Mouse (Mus musculus) fat pad, adult 2 months (tissue): ENCODE results near the gene Cx3cr1.

Experiments used
- DNase-seq: peaks from one replicate; pipeline ENCODE4 v3.0.0-alpha.2; 2011; ENCODE audit warnings: low read depth, low spot score; ENCODE audit errors: extremely low read depth

The Cx3cr1 gene

DNA sequence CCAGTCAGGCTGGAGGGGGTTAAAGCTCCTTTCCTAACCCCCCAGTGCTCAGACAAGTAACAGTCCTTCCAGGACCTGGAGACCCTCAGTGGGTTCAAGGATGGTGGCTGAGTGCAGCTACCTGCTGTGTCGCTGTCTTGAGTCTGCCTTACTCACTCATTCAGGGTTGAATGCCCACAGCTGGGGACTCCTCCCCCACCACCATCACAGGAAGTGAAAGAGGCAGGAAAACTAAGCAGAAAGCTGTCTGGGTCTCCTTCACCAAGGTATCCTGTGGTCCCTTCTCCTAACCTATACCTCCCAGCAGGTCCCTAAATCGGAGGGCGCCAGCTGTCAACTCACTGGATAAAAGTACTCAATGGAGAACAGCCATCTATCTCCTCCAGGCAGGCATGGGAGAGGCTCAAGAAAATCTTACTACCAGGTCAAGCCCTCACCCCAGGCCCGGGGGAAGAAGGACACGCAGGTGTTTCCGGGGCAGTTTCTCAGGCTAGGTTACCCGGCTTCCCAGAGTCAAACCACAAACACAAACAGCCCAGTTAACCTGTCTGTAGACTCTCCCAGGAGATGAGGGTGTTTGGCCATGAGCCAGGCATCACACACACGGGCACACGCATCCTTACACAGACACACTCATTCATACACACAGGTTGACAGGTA is 91.4 kb downstream of the Cx3cr1 start:
- no peak for DNase-seq

DNA sequence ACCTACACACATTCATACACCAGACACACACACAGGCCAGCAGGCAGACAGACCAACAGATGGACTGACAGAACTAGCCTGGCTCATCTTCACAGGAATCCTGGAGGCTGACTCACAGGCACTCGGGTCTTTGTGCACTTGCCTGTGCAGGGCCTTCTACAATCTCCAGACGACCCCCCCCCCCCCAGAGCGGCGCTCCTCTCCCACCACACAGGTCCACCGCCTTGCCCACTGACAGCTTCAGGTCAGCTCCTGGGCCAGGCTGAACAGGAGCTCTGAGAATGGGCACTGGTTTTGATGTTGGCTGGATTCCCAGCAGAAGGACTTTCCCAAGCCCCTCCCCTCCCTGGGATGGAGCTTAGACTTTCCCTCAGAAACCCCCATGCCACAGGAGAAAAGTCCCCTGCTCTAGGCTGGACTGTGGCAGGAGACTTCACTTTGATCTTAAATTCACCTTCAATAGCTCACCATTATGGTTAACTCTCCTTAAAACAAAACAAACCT is 92.1 kb downstream of the Cx3cr1 start:
- DNase-seq = no peak

DNA sequence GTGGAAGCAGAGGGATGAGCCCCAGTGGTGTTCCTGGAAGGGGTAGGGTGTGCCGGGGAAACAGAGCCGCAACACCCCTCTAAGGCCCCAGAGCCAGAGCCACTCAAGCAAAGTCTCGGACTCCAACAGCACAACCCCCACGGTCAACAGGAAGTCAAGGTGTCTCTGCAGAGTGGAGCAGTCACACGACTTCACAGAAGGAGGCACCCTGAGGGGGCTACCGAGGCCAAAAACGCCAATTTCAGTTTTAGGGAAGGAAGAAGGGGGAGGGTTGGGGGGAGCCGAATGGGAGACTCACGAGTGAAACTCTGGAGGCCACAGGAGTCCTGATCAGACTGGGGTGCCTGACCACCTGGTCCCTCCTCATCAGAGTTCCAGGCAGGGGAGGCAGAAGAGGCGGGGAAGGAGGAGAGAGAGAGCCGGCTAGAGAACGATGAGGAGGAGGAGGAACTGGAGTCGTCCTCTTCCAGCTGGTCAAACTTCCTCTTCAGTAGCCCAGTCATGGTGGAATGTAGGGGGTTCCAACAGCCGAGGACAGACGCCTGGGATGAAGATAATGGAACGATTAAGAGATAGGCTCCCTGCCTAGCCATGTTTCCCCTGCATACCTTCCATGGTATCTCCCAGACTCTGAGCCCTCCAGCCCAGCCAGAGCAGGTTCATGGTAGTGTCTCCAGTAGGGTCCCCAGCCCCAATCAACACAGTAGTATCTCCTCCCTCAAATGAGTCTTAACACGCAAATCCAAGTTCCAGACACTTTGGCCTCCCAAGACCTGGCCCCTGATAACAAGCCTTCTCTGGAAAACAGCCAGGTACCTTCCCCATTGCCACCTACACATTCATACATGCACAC is 92.7 kb downstream of the Cx3cr1 start:
- DNase-seq = no peak

- no peak for DNase-seq
These were observed 94.4 kb downstream of the Cx3cr1 start for GRCm38 (mm10) chr9:119975286-119975685.

GRCm38 (mm10) chr9:119974609-119975008 is 95.1 kb downstream of the Cx3cr1 start:
- DNase-seq = no peak

GRCm38 (mm10) chr9:119973869-119974520 is 95.7 kb downstream of the Cx3cr1 start:
- DNase-seq = no peak

- DNase-seq = no peak
These were observed 96.4 kb downstream of the Cx3cr1 start for GRCm38 (mm10) chr9:119973281-119973680.

DNA sequence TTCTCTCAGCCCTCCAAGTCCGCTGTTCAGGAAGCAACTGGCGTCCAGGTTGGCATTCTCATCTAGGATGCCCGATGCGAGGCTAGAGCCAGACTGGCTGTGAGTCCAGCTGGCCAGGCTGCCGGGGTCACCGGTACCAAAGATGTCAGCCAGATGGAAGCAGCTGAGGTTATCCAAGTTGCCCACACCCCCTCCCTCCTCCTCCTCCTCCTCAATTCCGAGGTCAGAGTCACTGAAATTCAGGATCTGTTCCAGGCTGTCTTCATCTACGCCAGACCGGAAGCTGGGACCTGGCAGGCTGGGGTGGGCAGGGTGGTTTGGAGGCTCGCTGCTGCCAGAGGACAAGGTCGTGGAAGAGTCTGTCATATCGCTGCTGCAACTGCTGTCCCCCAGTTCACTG is 97.1 kb downstream of the Cx3cr1 start:
- DNase-seq = no peak

- DNase-seq = no peak
These were observed 97.5 kb downstream of the Cx3cr1 start for GRCm38 (mm10) chr9:119972166-119972565.

DNA sequence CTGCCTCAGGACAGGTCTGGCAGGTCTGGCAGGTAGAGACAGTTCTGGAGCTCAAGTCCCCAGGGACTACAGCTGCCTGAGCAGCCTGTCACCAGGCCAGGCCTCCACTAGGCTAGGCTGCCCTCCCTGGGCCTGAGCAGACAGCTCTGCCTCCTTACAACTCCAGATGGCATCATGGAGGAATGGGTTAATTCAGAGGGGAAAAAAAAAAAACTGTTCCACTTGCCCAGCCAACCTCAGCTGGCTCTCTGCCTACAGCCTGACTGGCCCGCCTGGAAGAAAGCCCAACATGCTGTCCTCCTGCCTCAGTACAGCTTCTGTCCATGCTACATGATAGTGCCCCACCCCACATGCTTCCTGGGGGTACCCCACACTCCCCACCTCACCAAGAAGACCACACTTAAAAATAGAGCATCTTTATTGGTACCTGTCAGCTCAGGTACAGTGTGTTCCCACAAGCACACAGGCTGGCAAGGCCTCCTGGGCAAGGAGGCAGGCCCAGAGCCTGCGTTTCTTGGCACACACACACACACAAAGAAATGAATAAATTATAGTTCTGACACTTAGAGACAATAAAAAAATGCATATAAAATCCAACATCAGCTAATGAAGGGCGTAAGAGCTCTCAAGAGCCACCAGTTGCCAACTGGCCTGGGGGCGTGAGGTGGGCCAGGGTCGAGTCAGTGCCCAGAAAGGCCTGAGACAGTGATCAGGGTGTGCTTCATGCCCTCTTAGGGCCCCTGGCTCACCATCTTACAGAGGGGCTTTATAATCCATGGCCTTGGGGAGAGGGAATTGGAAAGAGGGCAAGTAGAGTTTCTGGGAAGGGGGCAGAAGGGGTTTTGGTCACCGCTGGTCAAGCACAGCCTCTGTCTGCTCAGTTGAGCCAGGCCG is 98.7 kb downstream of the Cx3cr1 start:
- DNase-seq = no peak

DNA sequence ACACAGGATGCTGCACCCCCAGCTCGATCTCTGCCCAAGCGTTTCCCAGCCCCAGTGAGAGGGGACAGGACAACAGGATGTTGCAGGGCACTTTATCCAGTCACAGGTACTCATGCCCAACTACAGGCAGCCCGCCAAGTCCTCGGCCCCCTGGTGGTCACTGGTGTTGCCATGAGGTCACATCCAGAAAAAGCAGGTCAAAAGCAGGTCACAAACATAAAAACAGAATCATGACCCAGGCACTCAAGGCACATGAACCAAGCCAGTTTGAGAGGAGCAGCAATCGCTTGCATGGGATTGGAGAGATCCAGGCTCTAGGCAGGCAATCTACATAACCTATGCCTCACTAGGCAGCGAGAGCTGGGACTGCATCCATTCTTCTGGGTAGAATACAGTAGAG is 99.5 kb downstream of the Cx3cr1 start:
- no peak for DNase-seq

GRCm38 (mm10) chr9:119969811-119970210 is 99.9 kb downstream of the Cx3cr1 start:
- no peak for DNase-seq

DNA sequence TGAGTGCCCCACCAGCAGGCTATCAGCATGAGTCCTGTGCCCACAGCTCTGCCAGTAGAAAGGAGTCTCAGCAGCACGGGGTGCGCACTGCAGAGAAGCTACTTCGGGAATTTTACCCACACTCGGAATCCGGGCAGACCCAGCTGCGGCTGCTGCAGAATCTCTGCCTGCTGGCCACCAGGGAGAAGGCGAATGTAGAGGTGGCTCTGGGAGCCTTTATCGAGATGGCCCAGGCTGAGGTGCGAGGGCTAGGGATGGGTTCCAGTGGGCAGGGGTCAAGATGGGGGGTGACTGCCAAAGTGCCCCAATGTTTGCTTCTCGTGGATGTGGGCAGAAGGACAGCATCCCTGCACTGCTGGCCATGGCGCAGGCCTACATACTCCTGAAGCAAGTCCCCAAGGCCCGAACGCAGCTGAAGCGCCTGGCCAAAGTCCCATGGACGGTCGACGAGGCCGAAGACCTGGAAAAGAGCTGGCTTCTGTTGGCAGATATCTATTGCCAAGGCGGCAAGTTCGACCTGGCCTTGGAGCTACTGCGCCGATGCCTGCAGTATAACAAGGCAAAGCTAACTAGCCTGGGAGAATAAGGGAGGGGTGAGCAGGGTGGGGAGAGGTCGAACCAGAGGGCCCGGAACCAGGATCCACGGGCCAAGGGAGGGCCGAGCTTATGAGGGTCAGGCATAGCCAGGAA is 103.3 kb downstream of the Cx3cr1 start:
- DNase-seq = no peak

DNA sequence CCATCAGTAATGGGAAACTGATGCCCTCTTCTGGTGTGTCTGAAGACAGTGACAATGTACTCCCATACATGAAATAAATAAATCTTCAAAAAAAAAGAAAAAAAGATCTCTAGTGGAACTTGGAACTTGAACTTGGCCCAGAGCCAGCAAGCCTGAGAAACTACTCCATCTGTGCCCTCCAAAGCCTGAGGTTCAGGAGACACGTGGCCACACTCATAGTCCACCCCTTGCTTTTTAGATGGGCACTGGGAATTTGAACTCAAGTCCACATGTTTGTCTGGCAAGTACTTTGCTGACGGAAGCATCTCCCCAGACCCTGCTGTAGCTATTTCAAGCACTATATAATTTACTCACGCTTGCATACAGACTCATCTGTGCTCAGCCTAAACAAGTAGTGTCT is 104.5 kb downstream of the Cx3cr1 start:
- DNase-seq = no peak

DNA sequence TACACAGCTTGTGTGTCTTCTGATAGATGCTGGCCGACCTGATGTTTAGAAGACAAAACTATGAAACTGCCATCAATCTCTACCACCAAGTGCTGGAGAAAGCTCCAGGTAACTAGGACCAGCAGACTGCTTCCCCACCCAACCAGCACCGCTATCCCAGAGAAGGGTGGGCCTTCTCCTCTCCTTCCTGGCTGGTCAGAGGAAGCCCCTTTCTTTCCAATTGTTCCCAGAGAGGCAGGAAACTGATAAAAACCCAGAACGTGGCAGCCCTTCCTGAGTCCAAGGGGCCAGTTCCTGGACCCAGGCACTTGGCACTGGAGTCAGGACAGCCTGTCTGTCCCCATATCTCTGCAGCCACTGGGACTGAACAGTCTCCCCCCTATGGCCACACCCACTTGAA is 105.5 kb downstream of the Cx3cr1 start:
- DNase-seq = no peak

- DNase-seq = no peak
These were observed 106.6 kb downstream of the Cx3cr1 start for GRCm38 (mm10) chr9:119962987-119963667.

- no peak for DNase-seq
These were observed 107.5 kb downstream of the Cx3cr1 start for GRCm38 (mm10) chr9:119962216-119962615.

DNA sequence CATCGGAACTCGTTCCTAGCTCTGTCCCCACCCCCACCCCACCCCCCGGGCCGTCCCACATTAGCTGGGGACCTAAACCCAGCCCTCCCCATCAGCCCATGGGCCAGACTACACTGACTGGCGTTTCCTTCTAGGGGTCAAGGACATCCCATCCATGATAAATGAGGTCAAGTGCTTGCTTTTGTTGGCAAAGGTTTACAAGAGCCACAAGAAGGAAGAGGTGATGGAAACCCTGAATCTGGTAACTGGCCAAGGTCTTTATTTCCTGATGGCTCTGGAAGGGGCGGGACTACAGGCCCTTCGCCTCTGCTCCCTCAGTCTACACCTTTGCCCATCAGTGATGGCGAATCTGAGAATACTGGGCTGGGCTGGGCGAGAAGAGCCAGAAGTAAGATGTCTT is 110.8 kb downstream of the Cx3cr1 start:
- DNase-seq = no peak

- no peak for DNase-seq
These were observed 118.3 kb downstream of the Cx3cr1 start for GRCm38 (mm10) chr9:119951388-119951787.

DNA sequence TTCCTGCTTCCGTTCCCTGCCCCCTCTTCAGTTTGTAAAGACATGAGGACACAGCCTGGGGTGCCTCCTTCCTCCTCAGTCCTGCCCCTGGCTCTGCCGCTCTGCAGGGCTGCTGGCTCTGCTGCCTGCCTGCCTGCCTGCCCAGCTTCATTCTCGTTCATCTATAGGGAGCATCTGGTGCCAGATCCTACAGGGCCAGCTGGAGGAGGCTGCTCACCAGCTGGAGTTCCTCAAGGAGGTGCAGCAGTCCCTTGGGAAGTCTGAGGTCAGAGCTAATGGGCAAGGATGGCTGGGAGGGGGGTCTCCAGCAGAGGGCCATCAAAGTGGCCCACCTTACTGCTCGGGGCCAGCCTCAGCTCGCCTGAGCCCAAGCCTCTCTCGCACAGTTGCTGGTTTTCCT is 119.2 kb downstream of the Cx3cr1 start:
- DNase-seq = no peak
